Mouse (Mus musculus) retina, postnatal 7 days (tissue): ENCODE measurements around the gene Rapgef3.

Source experiments
- DNase-seq: peaks from one replicate; pipeline ENCODE4 v3.0.0-alpha.2; 2012; ENCODE audit warnings: low read depth, low spot score

The Rapgef3 gene

DNA sequence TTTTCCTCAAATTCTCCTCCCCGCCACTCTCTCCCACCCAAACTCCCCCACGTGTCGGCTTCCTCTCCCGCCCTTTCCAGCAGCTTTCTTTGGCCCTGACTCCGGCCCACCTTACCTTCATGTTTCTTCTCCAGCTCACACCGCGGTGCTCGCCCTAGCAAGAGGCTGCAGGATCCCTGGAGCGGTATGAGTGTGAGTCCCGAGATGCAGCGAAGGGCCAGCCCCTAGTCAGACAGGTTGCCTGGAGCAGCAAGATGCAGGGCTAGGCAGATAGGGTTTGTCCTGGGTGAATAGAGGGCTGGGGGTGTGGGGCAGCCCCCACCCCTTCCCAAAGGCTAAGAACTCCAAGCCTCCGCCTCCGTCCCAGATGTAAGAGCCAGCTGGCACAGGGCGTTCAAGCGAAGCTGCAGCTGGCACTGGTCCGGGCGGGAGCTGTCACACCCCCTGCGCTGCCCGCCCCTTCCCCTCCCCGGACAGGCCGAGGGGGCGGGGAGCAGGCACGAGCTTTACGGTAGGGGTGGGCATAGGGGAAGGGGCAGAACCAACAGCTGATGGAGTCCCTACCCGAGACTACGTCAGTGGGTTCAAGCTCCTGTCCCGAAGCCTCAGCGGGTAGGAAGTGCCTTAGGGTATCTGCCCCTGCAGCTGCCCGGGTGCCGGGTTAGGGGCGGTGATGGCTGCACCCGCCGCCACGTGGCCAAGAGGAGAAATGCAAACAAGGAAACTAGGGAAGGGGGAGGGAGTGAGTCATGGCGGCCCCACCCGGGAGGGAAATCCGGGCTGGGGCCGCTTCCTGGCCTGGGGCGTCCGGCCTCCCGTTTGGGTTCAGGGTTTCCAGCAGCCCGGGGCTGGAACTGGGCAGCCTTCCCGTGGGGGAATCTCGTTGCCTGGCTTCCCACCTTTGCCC is at the start of gene Rapgef3:
Gene Rapgef3, minus strand, starts transcription at position 693 of the 907 bp plus-strand sequence.
- no peak for DNase-seq

DNA sequence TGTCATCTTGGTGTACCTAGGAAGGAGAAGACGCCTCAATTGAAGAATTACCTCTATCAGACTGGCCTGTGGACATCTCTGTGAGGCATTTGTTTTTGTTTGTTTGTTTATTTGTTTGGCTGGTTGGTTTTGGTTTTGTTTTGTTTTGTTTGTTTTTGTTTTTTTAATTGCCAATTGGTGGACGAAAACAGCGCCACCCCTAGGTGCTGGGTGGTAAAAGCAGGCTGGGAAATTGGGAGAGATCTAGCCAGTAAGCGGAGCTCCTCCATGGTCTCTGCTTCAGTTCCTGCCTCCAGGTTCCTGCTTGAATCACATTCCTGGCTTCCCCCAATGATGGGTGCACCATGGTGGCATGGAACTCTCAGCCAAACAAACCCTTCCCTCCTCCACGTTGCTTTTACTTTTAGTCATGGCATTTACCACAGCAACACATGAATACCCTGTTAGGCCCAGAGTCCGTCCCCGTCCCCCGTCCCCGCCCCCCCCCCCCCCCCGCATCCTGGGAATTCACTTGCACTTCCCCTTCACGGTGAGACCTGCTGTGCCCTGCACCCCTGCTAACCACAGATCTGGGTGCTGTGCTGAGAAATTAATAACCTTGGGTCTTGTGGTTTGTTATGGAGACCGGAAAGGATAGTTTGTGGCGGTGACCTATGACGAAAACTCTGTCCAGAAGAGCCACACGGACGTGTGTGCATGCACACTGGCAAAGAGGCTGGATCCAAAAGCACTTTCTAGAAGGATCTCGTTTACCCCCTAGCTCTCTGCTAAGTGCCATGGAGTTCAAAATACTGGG is 48.6 kb upstream of the Rapgef3 start:
- DNase-seq = no peak

- no peak for DNase-seq
Measured at GRCm38 (mm10) chr15:97815254-97815653, 47.5 kb upstream of the Rapgef3 start.

DNA sequence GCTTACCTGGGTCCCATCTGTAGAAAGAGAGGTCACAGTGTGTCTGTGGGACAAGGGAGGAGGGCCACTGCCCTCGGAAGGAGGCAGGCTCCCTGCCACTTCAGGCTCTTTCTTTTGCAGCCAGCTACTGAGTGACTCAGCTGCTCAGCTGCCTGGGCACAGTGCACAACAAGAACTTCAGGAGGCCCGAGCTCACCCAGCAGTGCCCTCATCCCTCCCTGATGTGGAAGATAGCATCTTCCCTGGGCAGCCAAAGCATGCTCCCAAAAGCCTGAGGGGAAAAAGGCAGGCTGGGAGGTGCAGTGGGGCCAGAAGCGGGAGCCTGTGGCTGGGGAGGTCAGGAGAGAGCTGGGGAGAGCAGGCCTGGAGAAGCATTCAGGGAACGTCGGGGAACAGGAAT is 46.9 kb upstream of the Rapgef3 start:
- DNase-seq = no peak

- DNase-seq = no peak
Measured at GRCm38 (mm10) chr15:97813452-97814204, 45.9 kb upstream of the Rapgef3 start.

DNA sequence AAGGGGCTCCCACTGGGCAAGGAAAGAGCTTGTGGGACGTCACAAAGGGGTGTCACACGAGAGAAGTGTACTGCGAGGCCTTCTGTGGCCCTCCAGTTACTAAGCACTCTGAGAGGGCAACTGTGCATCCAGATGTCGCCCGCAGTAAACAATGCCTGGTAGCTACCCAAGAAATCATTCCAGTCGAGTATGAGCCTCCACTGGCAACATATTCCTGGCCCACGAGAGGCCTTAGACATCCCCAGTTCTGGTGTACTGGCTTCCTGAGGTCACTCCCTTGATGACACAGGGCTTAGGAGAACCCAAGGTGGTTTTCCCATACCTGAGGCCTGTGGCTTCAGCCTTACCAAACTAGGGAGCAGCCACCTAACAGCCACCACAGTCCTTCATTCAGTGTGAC is 45.1 kb upstream of the Rapgef3 start:
- DNase-seq = no peak

GRCm38 (mm10) chr15:97812126-97812525 is 44.4 kb upstream of the Rapgef3 start:
- DNase-seq = no peak

DNA sequence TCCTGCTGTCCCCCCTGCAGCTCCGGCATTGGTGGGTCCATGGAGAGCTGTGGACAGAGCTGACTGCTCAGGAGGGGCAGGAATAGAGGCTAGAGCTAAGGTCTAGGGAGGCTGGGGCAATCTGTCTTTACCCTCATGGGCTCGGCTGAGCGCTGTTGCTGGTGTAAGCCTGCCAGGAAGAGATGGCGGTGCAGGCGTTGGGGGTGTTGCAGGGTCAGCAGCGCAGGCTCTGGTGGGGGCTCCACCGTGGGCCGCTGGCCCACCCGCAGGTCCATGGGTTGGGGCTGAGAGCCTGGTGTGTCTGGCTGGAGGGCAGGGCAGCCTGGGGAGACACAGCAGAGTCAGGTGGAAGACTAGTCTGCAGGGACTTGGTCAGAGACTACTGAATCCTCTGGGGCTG is 43.5 kb upstream of the Rapgef3 start:
- DNase-seq = no peak

DNA sequence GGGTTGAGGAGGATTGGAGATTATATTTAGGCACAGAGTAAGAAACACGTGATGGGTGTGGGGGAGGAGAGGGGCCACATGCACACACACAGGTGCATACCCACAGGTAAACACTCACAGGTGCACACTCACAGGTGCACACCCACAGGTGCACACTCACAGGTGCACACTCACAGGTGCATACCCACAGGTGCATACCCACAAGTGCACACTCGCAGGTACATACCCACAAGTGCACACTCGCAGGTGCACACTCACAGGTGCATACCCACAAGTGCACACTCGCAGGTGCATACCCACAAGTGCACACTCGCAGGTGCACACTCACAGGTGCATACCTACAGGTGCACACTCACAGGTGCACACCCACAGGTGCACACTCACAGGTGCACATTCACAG is 42.6 kb upstream of the Rapgef3 start:
- no peak for DNase-seq

DNA sequence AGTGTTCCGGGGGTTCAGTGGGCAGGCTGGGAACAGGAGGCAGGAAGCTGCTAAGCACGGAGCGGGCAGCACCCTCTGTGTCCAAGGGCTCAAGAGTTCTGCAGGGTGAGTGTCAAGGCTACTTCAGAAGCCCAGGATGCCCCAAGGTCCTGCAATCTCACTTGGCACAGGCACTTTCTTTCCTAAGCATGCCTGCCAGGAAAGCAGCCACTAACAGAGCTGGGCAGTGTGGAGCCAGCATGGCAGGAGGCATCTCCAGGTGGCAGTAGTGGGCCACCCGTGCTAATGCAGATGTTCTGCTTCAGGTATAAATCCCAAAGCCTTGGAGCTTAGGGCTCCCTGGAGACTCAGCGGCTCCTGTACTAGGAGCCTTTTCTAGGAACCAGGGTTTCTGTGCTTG is 42.2 kb upstream of the Rapgef3 start:
- no peak for DNase-seq

DNA sequence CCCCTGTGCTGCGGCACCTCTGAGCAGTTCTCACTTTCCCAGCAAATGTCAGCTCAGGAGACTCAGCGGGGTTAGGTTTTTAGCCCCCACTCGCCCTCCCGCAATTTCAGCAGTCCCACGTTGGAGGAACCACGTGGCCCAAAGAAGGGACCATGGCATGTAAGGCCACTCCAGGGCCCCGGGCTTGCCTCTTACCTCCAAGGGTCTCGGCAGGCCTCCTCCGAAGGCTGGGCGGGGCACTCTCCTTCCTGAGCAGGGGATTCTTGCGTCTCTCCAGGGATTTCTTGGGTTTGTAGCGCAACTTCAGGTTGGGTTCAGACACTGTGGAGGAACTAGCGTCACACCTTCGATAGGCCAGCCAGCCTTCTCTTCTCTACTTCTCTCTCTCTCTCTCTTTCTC is 41.4 kb upstream of the Rapgef3 start:
- no peak for DNase-seq

DNA sequence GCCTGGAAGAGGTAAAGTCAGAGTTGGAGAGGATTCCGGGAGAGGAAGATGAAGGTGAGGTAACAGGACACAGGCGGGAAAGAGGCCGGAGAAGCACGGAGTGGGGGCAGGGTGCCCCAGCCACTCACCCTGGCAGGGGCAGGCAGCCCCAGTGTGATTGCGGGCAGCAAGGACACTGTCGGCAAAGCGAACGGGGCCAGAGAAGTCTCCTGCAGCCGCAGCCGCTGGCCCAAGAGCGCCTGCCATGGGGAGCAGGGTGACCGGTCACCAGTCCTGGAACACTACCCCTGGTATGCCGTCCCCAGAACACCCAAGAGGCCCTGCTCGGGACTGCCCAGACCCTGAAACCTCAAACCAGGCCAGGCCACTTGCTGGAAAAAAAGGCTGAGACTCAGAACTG is 40.8 kb upstream of the Rapgef3 start:
- no peak for DNase-seq

DNA sequence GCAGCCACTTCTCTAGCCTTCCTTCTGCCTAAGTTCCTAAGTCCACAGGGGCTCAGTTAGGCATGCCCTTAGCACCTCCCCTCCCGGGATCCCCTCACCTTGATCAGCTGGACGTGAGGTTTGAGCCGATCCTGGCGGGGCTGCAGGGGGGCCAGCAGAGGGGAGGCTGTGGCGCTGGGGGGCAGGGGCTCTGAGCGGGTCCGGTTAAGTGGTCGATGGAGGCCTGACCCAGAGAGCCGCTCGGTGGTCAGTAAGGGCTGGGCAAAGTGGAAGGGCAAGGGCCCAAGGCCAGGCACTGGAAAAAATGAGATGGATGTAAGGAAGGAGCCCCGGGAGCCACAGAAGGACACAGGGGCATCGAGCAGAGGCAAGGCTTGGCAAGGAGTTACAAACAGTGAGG is 40.1 kb upstream of the Rapgef3 start:
- no peak for DNase-seq

GRCm38 (mm10) chr15:97802575-97802974 is 34.8 kb upstream of the Rapgef3 start:
- no peak for DNase-seq

DNA sequence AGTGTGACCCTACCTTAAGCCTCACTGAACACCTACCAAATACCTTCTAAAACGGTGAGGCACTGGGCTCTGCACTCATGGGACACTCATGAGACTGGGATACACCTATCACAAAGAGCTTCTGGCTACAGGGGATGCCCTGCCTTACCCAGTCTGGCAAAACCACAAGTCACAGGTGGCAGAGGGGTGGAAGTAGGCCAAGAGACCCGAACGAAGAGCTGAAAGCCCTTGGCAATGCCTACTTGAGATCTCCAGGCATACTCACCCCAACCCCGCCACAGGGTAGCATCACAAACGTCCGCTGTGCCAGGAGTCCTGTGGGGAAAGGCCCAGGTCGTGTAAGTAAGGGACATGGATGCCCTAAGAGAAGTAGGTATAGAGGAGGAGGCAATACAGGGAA is 34.0 kb upstream of the Rapgef3 start:
- no peak for DNase-seq

DNA sequence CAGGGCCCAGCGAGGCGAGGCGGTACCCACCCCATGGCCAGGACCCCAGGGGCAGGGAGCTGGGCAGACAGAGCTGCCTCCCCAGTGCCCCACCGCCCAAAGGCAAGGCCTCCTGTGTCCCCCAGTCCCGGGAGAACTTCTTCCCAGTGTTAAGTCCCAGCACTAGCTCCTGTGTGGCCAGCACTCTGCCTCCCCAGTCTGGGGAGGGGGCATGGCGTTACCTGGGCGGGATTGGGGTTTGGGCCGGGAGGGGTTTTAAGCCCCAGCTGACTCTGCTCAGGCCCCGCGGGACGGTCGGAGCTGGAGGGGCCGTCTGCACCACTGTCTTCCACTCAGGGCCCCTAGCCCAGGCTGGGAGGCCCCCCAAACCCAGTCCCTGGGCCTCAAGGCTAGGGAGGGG is 33.1 kb upstream of the Rapgef3 start:
- no peak for DNase-seq

DNA sequence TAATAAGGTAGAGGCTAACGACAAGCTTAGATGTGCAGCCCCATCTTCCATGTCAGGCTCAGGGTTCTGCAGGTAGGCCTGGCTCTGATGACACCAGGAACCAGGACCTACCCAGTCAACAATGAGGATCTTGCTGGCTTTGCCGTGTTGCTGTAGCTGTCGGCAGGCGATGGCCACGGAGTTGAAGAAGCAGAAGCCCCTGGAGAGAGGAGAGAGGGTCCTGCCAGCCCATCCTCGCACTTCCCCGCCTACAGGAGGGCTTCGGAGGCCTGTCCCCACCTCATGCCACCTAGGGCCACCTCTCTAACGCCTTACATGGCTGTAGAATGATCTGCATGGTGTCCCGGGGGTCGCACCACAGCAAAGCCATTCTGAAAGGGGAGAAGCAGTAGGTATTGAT is 31.7 kb upstream of the Rapgef3 start:
- no peak for DNase-seq

DNA sequence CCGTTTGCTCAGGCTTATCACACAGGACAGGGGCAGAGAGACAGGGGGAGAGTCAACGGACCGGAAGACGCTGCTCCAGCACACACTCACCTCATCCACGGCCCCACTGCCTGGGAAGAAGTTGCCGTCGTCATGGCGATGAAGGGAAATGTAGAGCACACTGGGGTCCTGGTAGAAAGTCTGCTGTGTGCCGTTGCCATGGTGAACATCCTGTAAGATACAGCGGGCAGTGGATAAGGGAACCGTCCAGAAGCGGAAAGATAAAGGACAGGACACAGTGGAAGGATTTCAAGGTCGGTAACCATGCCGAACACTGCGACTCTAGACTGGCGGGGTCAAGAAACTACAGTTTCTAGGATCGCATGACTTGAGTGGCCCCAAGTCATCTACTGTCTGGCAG is 30.4 kb upstream of the Rapgef3 start:
- DNase-seq = no peak

DNA sequence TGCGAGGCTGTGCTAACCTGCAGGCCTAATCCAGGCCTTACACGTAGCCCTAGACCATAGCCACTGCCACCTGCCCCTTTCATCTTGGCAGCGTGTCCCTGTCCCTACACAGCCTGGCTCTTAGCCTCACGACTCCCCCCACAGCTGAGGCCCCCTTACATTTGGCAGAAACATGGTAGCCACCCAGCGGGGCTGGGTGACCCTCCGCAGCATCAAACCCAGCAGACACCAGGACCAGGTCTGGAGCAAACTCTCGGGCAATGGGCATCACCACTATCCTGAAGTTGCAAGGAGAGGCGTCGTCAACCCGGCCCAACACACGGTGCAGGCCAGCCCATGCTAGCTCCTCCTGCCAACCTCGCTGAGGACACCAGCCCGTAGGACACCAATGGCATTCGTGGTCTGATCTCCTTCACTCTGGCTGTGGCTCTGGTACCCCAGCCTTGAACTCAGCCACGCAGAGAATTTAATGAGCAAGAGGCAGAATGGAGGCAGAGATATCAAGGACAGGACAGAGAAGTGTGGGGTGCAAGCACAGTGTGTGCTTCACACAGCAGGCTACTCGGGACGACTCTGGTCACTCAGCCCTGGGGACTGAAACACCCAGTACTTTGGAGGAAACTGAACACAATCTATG is 29.0 kb upstream of the Rapgef3 start:
- no peak for DNase-seq

- no peak for DNase-seq
Measured at GRCm38 (mm10) chr15:97795559-97796235, 27.9 kb upstream of the Rapgef3 start.

- DNase-seq = no peak
Measured at GRCm38 (mm10) chr15:97794268-97794667, 26.5 kb upstream of the Rapgef3 start.
